Mouse (Mus musculus): ENCODE measurements around the gene 4921524J17Rik.
A peak's percentile ranks its signal among the peaks of the same experiment; 100 is the strongest.

The 4921524J17Rik gene

GRCm38 (mm10) chr8:85441564-85441963, 8.9 kb upstream of the 4921524J17Rik start:
- DNase-seq, result no peak

GRCm38 (mm10) chr8:85435736-85436135, 3.1 kb upstream of the 4921524J17Rik start:
- DNase-seq, result peak; percentile 19

GRCm38 (mm10) chr8:85434817-85435216, 2.2 kb upstream of the 4921524J17Rik start:
- no peak for DNase-seq

- no peak for DNase-seq
These were observed 372 bp upstream of the 4921524J17Rik start for GRCm38 (mm10) chr8:85433017-85433393.

- DNase-seq, result no peak
These were observed 1.1 kb downstream of the 4921524J17Rik start for GRCm38 (mm10) chr8:85431281-85432167.

GRCm38 (mm10) chr8:85430801-85431200, 1.8 kb downstream of the 4921524J17Rik start:
- peak; percentile 63 for DNase-seq

- DNase-seq, result no peak
These were observed 3.4 kb downstream of the 4921524J17Rik start for GRCm38 (mm10) chr8:85429219-85429618.

- DNase-seq, result no peak
These were observed 5.6 kb downstream of the 4921524J17Rik start for GRCm38 (mm10) chr8:85427026-85427425.

GRCm38 (mm10) chr8:85421329-85421728, 11.3 kb downstream of the 4921524J17Rik start:
- DNase-seq, result no peak

GRCm38 (mm10) chr8:85408526-85408925, 24.1 kb downstream of the 4921524J17Rik start:
- no peak for DNase-seq

GRCm38 (mm10) chr8:85408053-85408505, 24.6 kb downstream of the 4921524J17Rik start:
- peak; percentile 56 for DNase-seq

- DNase-seq, result no peak
These were observed 26.7 kb downstream of the 4921524J17Rik start for GRCm38 (mm10) chr8:85405961-85406360.

- no peak for DNase-seq
These were observed 27.2 kb downstream of the 4921524J17Rik start for GRCm38 (mm10) chr8:85405418-85405817.

GRCm38 (mm10) chr8:85398548-85398947, 34.1 kb downstream of the 4921524J17Rik start:
- DNase-seq, result no peak

- DNase-seq, result peak; percentile 77
These were observed 35.1 kb downstream of the 4921524J17Rik start for GRCm38 (mm10) chr8:85397508-85397907.

- no peak for DNase-seq
These were observed 36.1 kb downstream of the 4921524J17Rik start for GRCm38 (mm10) chr8:85396432-85397079.

- no peak for DNase-seq
These were observed 36.8 kb downstream of the 4921524J17Rik start for GRCm38 (mm10) chr8:85395681-85396431.

- no peak for DNase-seq
These were observed 37.6 kb downstream of the 4921524J17Rik start for GRCm38 (mm10) chr8:85395017-85395416.

- DNase-seq, result no peak
These were observed 39.4 kb downstream of the 4921524J17Rik start for GRCm38 (mm10) chr8:85393199-85393598.

GRCm38 (mm10) chr8:85391438-85391837, 41.2 kb downstream of the 4921524J17Rik start:
- no peak for DNase-seq

GRCm38 (mm10) chr8:85386205-85386604, 46.4 kb downstream of the 4921524J17Rik start, which contains the start of gene Mylk3:
Gene Mylk3, minus strand, starts transcription at chr8:85386345.
- DNase-seq, result no peak

GRCm38 (mm10) chr8:85381926-85382325, 50.7 kb downstream of the 4921524J17Rik start:
- DNase-seq, result no peak

GRCm38 (mm10) chr8:85380824-85381209, 51.8 kb downstream of the 4921524J17Rik start:
- peak; percentile 58 for DNase-seq
